Mouse (Mus musculus): ENCODE measurements around the gene Gm45799. TPM values are rescaled to one million over a fixed set of nuclear protein-coding genes. Genes with fewer than 3 reads are reported as not detected.
A peak's percentile ranks its signal among the peaks of the same experiment; 100 is the strongest.

Gm45799 gene
- polyA plus RNA-seq, 1 experiment from 2014 or later: 34.6 TPM

- no peak for ATAC-seq
- Histone ChIP-seq H3K36me3 (ENCODE audit: control insufficient read depth, insufficient read depth, low read length) (no peaks in the 10 kb centered on the region), H3K4me2 (ENCODE audit: low read depth, low read length) (no peak overlapping the region), H3K27ac (ENCODE audit: low read length) (no peak overlapping the region), H3K27me3 (replicated peaks; ENCODE audit: control insufficient read depth, insufficient read depth, low read length) (no peaks in the 10 kb centered on the region), H3K9ac (ENCODE audit: low read depth, low read length) (no peak overlapping the region), H3K4me3 (ENCODE audit: low read length) (no peak overlapping the region), H3K4me1 (ENCODE audit: control insufficient read depth, insufficient read depth, low read length) (no peaks in the 10 kb centered on the region), H3K9me3 (ENCODE audit: control insufficient read depth, low read length) (no peaks in the 10 kb centered on the region)
- WGBS: 82% methylated on average over 4 of the region's 4 CpGs
Measured at GRCm38 (mm10) chr7:105703816-105704215, 63.5 kb downstream of the Gm45799 start.

GRCm38 (mm10) chr7:105708733-105709132 is 68.4 kb downstream of the Gm45799 start:
- H3K4me3 ChIP-seq (ENCODE audit: low read length): no peak overlapping the region
- no peak overlapping the region for H3K27ac ChIP-seq (ENCODE audit: low read length)
- no peaks in the 10 kb centered on the region for H3K4me1 ChIP-seq (ENCODE audit: control insufficient read depth, insufficient read depth, low read length)
- no peaks in the 10 kb centered on the region for H3K9me3 ChIP-seq (ENCODE audit: control insufficient read depth, low read length)
- WGBS: 93% methylated on average over 5 of the region's 5 CpGs
- no peaks in the 10 kb centered on the region for H3K27me3 ChIP-seq (replicated peaks; ENCODE audit: control insufficient read depth, insufficient read depth, low read length)
- H3K9ac ChIP-seq (ENCODE audit: low read depth, low read length): no peak overlapping the region
- ATAC-seq: no peak
- no peak overlapping the region for H3K4me2 ChIP-seq (ENCODE audit: low read depth, low read length)
- no peaks in the 10 kb centered on the region for H3K36me3 ChIP-seq (ENCODE audit: control insufficient read depth, insufficient read depth, low read length)

- H3K9me3 ChIP-seq (ENCODE audit: control insufficient read depth, low read length): no peaks in the 10 kb centered on the region
- no peak for ATAC-seq
- WGBS: 59% methylated on average over 3 of the region's 3 CpGs
- no peak overlapping the region for H3K4me3 ChIP-seq (ENCODE audit: low read length)
- H3K36me3 ChIP-seq (ENCODE audit: control insufficient read depth, insufficient read depth, low read length): no peaks in the 10 kb centered on the region
- H3K4me2 ChIP-seq (ENCODE audit: low read depth, low read length): no peak overlapping the region
- no peak overlapping the region for H3K9ac ChIP-seq (ENCODE audit: low read depth, low read length)
- H3K4me1 ChIP-seq (ENCODE audit: control insufficient read depth, insufficient read depth, low read length): no peaks in the 10 kb centered on the region
- H3K27ac ChIP-seq (ENCODE audit: low read length): no peak overlapping the region
- H3K27me3 ChIP-seq (replicated peaks; ENCODE audit: control insufficient read depth, insufficient read depth, low read length): no peaks in the 10 kb centered on the region
Measured at GRCm38 (mm10) chr7:105715366-105715765, 75.0 kb downstream of the Gm45799 start.

- no peaks in the 10 kb centered on the region for H3K4me1 ChIP-seq (ENCODE audit: control insufficient read depth, insufficient read depth, low read length)
- no peaks in the 10 kb centered on the region for H3K9me3 ChIP-seq (ENCODE audit: control insufficient read depth, low read length)
- no peak overlapping the region for H3K4me2 ChIP-seq (ENCODE audit: low read depth, low read length)
- no peaks in the 10 kb centered on the region for H3K36me3 ChIP-seq (ENCODE audit: control insufficient read depth, insufficient read depth, low read length)
- 84% methylated on average over 2 of the region's 2 CpGs for WGBS
- H3K4me3 ChIP-seq (ENCODE audit: low read length): no peak overlapping the region
- H3K27ac ChIP-seq (ENCODE audit: low read length): no peak overlapping the region
- no peak for ATAC-seq
- no peak overlapping the region for H3K9ac ChIP-seq (ENCODE audit: low read depth, low read length)
- H3K27me3 ChIP-seq (replicated peaks; ENCODE audit: control insufficient read depth, insufficient read depth, low read length): no peaks in the 10 kb centered on the region
Measured at GRCm38 (mm10) chr7:105721916-105722315, 81.6 kb downstream of the Gm45799 start.

- Histone ChIP-seq H3K4me1 (ENCODE audit: control insufficient read depth, insufficient read depth, low read length) (no peaks in the 10 kb centered on the region), H3K4me3 (ENCODE audit: low read length) (no peak overlapping the region), H3K27me3 (replicated peaks; ENCODE audit: control insufficient read depth, insufficient read depth, low read length) (no peaks in the 10 kb centered on the region), H3K9me3 (ENCODE audit: control insufficient read depth, low read length) (no peaks in the 10 kb centered on the region), H3K36me3 (ENCODE audit: control insufficient read depth, insufficient read depth, low read length) (no peaks in the 10 kb centered on the region), H3K9ac (ENCODE audit: low read depth, low read length) (no peak overlapping the region), H3K4me2 (ENCODE audit: low read depth, low read length) (no peak overlapping the region), H3K27ac (ENCODE audit: low read length) (no peak overlapping the region)
- peak; percentile 86 for ATAC-seq
- 77% methylated on average over 4 of the region's 4 CpGs for WGBS
Measured at GRCm38 (mm10) chr7:105726144-105726979, 86.0 kb downstream of the Gm45799 start.

GRCm38 (mm10) chr7:105726980-105727325 is 86.6 kb downstream of the Gm45799 start:
- Histone ChIP-seq H3K4me3 (ENCODE audit: low read length) (no peak overlapping the region), H3K4me2 (ENCODE audit: low read depth, low read length) (no peak overlapping the region), H3K4me1 (ENCODE audit: control insufficient read depth, insufficient read depth, low read length) (no peaks in the 10 kb centered on the region), H3K27me3 (replicated peaks; ENCODE audit: control insufficient read depth, insufficient read depth, low read length) (no peaks in the 10 kb centered on the region), H3K9ac (ENCODE audit: low read depth, low read length) (no peak overlapping the region), H3K27ac (ENCODE audit: low read length) (no peak overlapping the region), H3K36me3 (ENCODE audit: control insufficient read depth, insufficient read depth, low read length) (no peaks in the 10 kb centered on the region), H3K9me3 (ENCODE audit: control insufficient read depth, low read length) (no peaks in the 10 kb centered on the region)
- WGBS: 94% methylated on average over 4 of the region's 4 CpGs
- no peak for ATAC-seq

GRCm38 (mm10) chr7:105728701-105729428 is 88.5 kb downstream of the Gm45799 start:
- no peak for ATAC-seq
- H3K4me2 ChIP-seq (ENCODE audit: low read depth, low read length): no peak overlapping the region
- WGBS: 78% methylated on average over 6 of the region's 6 CpGs

GRCm38 (mm10) chr7:105733836-105734235 is 93.5 kb downstream of the Gm45799 start:
- Histone ChIP-seq H3K4me2 (ENCODE audit: low read depth, low read length) (no peak overlapping the region), H3K4me1 (ENCODE audit: control insufficient read depth, insufficient read depth, low read length) (0 out of 2 replicates have a peak, but pooled peaks cover 12% of the 10 kb centered on the region), H3K4me3 (ENCODE audit: low read length) (no peak overlapping the region), H3K36me3 (ENCODE audit: control insufficient read depth, insufficient read depth, low read length) (peaks cover 6% of the 10 kb centered on the region), H3K27ac (ENCODE audit: low read length) (no peak overlapping the region), H3K9ac (ENCODE audit: low read depth, low read length) (no peak overlapping the region), H3K9me3 (ENCODE audit: control insufficient read depth, low read length) (no peaks in the 10 kb centered on the region), H3K27me3 (replicated peaks; ENCODE audit: control insufficient read depth, insufficient read depth, low read length) (no peaks in the 10 kb centered on the region)
- WGBS: 94% methylated on average over 11 of the region's 11 CpGs
- ATAC-seq: no peak

More at GRCm38 (mm10) chr7:105728701-105729428, 88.5 kb downstream of the Gm45799 start:
- H3K9me3 ChIP-seq (ENCODE audit: control insufficient read depth, low read length): no peaks in the 10 kb centered on the region
- H3K4me1 ChIP-seq (ENCODE audit: control insufficient read depth, insufficient read depth, low read length): no peaks in the 10 kb centered on the region
- H3K27ac ChIP-seq (ENCODE audit: low read length): no peak overlapping the region
- H3K36me3 ChIP-seq (ENCODE audit: control insufficient read depth, insufficient read depth, low read length): peaks cover 4% of the 10 kb centered on the region
- no peak overlapping the region for H3K4me3 ChIP-seq (ENCODE audit: low read length)
- H3K27me3 ChIP-seq (replicated peaks; ENCODE audit: control insufficient read depth, insufficient read depth, low read length): no peaks in the 10 kb centered on the region
- no peak overlapping the region for H3K9ac ChIP-seq (ENCODE audit: low read depth, low read length)
